Mouse (Mus musculus) 416B (cell line): ENCODE measurements around the gene Tbc1d1.
A peak's percentile ranks its signal among the peaks of the same experiment; 100 is the strongest.

Experiments
- DNase-seq: peaks from one replicate; pipeline ENCODE4 v3.0.0; 2011; ENCODE audit warnings: low read depth

Tbc1d1 gene

DNA sequence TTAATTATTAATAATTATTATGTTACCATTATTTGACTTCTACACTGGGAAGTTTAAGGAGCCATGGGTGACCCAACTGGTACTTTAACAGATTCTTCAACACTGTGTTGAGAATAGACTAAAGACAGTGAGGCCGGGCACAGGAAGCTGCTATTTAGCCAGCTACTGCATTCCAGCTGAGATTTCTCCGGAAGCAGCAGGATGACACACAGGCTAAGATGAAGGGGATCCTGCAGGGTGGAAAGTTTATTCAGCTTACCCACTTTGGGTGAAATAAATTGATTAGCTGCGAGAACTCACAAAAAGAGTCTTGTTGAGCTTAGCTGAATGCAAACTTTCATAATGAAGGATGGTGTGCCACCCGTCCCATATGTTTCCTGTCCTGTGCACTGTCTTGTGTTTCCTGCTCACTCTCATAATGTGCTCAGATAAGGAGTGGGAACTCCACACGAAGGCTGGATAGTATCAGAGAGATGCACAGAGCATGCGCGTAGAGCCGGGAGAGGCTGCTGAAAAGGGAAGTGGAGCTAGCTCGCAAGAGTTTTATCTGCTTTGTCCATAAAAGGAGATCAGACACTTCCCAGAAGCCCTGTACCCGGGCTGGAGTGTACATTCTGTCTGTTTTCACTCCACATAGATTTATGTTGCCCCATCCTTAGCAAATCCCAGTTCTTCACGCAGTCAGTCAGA lies at the start of gene Tbc1d1:
Gene Tbc1d1 (plus strand): TSS at position 445 of the 690 bp plus-strand sequence.
- peak; percentile 90 for DNase-seq

DNA sequence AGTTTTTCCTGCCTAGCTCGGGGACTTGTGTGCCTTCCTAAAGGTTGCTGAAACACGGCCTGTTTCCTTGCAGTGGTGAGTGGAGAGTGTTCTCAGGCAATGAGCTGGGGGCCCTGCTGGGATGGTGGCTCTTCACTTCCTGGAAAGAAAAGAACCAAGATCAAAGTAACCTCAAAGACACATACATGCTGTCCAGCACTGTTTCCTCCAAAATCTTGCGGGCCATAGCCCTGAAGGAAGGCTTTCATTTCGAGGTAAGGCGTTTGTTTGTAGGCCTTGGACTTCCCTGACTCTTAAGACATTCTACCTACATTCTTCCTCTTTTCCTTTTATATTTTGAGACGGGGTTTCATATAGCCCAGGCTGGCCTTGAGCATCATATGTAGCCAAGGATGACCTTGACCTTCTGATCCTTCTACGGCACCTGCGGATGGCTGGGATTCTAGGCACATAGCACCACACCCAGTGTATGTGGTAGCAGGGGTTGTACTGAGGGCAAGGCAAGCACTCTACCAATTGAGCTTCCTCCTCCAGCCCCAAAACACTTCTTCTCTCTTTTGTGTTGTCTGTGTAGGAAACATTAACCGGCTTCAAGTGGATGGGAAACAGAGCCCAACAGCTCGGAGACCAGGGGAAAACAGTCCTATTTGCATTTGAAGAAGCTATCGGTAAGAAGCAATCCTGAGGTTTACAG lies 48.4 kb upstream of the Tbc1d1 start:
- no peak for DNase-seq

DNA sequence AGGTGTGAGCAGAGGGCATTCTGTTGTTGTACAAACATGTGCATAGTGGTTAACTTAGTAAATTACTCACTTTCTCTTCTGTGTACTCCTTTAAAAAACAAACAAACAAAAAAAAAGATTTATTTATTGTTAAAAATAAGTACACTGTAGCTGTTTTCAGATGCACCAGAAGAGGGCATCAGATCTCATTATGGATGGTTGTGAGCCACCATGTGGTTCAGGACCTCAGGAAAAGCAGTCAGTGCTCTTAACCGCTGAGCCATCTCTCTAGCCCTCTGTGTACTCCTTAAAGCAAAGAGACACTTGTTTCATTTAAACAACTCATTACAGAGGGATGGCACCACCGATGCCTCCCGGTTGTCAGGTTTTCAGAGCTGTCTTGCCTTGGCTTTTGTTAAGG lies 46.9 kb upstream of the Tbc1d1 start:
- DNase-seq, result peak; percentile 45

DNA sequence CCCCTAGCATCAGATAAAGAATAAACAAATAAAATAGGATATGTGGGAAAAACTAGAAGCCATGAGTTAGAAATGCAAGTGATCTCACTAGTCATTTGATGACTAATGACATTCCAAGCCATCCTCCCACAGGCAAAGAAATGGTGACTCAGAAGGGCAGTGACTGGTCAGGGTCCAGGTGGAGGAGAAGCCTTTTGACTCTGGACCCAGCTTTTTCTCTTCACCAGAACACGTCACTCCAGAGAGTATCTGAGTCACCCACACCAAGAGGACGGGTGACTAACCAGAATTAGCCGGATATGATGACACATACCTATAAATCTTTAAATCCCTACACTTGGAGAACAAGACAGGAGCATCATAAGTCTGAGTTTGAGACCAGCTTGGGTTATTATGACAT lies 43.7 kb upstream of the Tbc1d1 start:
- DNase-seq, result peak; percentile 83

DNA sequence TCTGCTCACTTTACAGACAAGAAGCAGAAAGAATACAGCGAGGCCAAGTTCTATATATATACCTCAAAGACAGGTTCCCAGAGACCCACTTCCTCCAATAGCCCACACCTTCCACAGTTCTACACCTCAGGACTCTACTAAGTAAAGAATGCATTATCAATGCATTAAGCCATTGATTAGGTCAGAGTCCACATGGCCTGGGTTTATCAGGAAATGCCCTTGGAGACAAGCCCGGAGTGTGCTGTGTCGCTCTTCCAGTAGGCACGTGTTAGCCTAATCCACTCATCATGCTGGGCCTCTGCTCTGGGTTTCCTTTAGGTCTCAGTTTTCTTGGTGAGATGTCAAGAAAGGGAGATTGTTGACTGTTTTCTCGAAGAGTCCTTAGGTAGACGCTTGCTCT lies 41.9 kb upstream of the Tbc1d1 start:
- DNase-seq, result no peak

DNA sequence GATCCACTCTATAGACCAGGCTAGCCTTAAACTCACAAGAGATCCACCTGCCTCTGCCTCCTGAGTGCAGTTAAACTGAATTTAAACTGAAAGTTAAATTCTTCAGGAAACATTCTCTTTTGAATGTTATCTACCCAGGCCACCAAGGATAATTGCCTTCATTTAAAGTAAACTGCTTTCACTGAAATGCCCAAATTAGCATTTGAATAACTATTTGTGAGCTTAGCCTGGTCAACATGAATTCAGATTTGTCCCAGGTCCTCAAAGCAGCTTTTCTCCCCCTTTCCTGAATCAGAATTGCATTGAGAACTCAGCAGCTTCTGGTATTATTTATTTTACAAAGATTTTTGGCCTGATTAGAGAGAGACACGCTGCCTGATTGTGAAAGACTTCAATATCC lies 38.9 kb upstream of the Tbc1d1 start:
- no peak for DNase-seq

DNA sequence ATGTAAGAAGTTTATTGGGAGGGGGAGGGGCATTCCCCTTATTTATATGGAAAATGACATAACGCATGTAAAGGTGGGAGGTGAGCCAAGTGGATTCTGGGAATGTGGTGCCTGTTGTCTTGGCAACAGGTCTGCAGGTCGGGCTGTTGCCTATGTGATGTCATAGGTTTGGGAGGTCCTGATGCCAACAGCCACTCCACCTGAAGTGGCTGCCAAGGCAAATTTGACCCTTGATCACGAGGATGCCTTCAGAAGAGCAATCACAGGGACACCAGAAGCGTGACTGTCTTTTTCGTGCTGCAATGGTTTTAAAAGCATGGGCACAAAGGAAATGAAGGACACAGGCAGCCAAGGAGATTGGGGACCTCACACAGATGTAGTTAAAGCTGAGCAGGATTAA lies 30.3 kb upstream of the Tbc1d1 start:
- no peak for DNase-seq

DNA sequence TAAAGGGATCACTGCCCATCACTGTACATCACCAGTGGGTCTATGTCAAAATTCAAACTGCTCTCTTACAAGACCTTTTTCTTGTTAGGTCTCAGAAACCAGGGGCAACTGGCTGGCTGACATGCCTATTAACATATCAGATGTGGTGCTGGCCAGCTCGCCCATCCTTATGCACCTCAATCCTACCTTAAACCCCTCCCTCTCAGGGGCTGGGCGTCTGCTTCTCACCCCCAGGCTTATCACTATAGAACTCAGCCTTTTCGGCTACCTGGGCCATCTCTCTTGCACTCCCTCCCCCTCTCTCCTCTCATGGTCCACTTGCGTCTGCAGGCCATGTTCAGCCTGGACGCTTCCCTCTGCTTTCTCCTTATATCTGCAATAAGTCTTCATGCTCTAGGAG lies 24.6 kb upstream of the Tbc1d1 start:
- no peak for DNase-seq

DNA sequence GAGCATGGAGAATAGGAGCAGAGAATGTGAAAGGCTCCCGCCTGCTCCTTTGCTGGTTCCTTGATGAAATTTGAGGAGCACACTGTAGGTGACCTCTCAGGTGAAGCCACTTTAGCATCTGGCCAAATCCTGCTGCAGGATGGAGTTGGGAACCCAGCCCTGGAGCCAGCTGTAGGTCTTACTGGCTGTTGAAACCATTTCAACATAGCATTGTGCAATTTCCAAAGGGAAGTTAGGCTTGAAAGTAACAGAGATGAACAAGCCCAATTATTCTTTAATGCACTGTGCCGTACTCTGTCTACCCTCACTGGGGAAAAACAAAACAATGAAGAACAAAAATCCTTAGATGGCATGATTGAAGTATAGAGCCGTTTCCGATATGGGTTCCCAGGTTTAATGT lies 22.2 kb upstream of the Tbc1d1 start:
- peak; percentile 56 for DNase-seq

DNA sequence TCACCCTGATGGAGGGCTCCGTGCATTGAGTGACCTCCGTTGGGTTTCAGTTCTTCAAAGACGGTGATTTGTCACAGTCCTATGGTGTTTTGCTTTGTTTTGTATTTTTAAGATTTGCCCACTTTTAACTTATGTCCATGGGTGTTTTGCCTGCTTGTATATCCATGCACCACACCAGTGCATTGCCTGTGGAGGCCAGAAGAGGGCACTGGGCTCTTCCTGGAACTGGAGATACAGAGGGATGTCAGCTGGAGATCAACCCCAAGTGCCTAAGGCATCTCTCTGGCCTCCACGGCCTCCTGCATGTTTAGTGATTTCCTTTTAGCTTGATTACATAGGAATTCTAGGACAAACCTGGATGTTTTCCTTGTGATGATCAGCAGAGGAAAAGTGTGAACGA lies 19.8 kb upstream of the Tbc1d1 start:
- peak; percentile 69 for DNase-seq

DNA sequence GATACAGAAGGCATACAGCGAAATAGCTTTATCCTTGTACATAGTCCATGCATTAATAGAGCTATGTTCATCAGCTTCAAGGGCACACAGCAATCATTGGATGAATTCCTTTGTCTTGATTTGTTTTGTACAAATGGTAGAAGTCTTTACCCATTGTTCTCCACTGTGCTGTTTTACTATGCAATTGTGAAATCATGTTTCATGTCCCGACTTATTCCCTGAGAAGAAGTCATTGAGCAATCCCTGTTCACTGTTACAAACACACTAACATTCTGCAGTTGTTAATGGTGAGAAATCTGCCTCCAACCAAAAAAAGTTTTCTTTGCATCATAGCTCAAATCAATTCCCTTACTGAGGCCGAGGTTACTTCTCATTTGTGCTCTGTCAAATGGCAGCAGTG lies 15.9 kb upstream of the Tbc1d1 start:
- peak; percentile 39 for DNase-seq

DNA sequence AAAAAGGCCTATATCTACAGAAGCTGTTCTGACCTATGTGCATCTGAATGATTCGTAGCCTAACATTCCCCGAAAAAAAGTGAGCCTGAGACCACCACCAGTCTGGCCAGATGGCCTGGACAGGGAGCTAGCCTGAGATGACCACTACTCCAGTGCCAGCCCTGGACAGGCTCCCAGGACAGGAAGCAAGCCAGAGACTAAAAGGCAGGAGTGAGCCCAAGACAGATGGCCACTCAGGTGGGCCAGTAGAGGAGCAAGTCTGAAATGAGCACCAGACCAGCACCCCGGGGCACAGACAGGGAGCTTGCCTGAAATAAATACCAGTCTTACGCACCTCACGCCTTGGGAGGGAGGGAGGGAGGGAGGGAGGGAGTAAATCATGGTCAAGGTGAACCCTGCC lies 11.8 kb upstream of the Tbc1d1 start:
- DNase-seq, result no peak

DNA sequence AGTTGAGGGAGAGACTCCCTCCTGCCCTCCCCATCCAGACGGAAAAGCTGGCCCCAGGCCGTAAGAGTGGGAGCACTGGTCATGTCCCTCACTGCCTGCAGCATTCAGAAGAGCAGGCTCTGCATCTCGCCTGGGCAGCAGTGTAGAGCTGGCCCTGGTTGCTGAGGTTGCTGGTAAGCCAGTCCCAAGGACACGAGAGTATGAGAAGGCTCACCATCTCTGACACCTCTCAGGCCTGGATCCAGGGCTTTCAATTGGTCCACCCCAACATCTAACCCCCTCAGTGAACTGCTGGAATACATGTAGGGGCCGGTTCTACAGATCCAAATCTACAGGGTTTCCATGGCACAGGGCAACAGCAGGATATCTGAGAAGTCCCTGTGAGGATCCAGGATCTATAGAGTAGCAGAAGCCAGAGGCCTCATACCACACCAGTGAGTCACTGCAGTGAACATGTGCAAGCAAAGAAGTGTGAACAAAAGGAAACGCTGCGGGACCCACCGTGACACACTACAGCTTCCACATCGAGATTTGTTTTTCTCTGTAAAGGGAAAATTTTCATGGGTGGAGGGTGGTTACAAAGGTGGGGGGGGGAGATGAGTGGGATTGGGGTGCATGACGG lies 9.6 kb upstream of the Tbc1d1 start:
- DNase-seq, result no peak

DNA sequence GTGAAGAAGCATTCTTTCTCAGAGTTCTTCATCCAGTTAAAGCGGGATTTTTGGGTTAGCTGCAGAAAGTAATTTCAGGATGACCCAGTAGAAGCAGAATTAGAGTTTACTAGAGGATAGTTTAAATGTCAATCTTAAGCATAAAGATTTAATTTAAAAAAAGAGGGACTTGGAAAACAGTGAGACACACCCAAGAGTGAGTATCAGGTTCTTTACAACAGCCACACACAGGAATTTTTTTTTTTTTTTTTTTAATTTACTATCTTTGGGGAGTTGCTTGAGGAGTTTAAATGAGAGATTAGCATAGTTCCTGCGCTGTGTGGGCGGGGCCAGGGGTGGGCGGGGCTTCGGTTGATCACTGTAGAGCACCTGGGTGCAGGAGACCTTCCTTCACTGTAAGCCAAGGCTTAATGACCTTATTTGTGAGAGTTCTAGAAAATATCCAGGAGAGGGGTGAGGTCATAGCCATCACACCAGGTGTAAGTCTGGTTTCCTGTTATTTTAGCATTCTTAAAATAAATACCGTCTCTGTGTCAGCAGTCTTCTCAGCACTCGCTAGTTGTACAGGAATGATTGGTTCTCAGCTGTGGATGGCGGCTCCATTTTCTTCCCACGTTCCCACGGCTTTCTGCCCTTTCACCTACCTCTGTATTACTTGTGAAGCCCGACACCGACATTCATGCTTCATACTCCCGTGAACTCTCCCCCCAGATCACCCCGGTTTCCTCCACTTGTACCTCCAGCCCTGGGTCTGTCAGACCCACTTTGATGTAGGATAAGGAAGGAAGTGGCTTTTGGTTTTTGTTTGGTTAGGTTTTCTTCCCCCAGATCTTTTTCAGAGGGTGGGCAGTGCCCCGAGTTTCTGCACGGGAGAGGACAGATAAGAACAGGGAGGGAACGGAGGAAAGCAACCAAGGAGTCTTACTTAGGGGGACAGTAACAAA lies 6.6 kb upstream of the Tbc1d1 start:
- peak; percentile 82 for DNase-seq

DNA sequence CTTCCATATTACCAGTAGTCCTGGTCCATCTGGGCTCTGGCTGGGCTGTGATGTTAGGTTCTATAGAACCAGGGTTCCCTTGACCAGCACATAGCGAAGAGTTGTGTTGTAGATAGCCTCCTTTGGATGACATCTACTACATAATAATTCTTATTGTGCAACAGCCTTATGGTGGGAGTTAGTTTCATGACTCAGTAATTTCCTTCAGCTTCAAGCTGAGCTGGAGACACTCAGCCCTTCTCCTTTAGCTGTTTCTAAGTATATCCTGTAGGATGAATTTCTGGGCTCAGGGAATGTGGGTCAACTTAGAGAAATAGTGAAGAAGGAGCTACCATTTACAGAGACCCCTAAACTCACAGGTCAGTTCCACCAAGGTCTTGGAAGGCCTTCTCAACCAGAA lies 2.8 kb upstream of the Tbc1d1 start:
- DNase-seq, result peak; percentile 41

DNA sequence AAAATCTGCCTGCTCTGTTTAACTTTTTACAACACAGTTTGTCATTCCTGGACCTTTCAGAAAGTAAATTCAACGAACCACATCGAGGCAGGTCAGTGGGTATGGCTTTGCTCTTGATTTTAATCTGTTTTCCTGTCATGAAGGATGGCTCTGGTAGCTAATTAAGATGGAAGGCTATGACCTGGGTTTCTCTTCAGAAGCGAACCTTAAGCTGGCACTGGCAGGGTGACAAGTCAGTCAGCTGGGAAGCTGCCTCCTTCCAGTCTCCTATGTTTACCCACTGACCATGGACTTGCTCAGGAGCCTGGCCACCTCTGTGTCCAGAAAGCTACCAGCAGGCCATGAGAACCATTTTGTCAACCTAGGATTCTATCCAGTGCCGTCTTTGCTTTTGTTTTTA lies 474 bp downstream of the Tbc1d1 start:
- no peak for DNase-seq

DNA sequence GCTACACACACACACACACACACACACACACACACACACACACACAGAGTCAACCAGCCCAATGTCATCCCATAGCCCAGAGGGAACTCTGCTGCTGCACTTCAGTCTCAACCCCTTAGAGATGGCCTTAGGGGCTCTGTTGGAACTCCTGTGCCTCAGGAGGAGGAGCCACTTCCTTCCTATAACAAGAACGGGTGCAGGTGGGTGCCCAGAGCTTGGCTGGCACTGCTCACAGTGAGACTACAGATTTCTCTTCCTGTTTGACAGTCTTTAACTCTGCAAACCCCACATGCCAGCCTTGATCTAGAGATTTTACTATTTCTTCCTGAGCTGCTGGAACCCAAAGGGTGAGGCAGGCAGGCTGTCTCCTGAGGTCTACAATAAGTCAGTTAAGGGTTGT lies 1.8 kb downstream of the Tbc1d1 start:
- DNase-seq, result peak; percentile 42

DNA sequence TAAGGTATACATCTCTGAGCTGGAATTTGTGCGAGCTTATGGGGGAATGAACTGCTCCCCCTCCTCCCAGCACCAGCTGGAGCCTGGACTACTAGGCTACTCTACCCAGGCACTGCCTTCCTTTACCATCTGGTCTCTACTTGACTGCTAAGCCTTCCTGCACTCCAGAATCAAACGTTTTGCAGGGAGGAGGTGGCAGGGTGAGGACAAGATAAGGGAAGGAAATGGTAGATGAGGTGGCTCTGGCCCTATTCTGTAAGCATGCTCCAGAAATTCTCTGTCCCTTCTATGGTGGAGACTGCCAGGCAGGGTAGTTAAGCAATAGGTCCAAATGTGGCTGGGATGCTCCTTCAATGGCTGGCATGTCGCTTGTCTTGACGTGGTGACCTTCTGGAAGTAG lies 2.4 kb downstream of the Tbc1d1 start:
- no peak for DNase-seq

DNA sequence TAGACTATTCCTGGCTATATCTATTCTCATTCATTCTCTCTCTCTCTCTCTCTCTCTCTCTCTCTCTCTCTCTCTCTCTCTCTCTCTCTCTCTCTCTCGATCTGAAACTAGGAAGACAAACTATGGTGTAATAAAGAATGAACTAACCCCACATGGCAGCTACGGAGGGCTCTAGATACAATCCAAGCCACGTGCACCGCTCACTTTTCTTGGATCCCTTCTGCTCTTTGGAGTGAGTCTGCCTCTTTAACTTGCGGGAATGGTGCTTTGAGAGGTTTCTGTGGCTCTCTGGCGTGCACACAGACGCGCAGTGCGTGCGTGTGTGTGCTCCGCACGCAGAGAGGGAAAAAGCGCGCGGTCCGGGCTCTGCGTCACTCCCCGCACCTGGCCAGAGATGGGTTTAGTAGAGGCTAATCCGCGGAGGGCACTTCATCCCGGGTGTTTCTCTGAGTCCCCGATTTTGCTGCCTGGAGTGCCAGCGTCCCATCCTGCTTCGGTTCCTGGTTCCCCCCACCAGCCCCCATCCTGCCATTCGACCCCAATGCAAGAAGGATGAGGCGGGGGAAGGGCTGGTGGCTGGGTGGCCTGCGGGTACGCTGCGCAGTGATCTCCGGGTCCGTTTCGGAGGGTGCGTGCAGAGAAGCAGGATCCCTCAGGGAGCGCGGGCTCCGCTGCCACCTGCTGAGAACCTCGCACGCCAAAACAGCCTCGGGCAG lies 3.1 kb downstream of the Tbc1d1 start:
- no peak for DNase-seq

DNA sequence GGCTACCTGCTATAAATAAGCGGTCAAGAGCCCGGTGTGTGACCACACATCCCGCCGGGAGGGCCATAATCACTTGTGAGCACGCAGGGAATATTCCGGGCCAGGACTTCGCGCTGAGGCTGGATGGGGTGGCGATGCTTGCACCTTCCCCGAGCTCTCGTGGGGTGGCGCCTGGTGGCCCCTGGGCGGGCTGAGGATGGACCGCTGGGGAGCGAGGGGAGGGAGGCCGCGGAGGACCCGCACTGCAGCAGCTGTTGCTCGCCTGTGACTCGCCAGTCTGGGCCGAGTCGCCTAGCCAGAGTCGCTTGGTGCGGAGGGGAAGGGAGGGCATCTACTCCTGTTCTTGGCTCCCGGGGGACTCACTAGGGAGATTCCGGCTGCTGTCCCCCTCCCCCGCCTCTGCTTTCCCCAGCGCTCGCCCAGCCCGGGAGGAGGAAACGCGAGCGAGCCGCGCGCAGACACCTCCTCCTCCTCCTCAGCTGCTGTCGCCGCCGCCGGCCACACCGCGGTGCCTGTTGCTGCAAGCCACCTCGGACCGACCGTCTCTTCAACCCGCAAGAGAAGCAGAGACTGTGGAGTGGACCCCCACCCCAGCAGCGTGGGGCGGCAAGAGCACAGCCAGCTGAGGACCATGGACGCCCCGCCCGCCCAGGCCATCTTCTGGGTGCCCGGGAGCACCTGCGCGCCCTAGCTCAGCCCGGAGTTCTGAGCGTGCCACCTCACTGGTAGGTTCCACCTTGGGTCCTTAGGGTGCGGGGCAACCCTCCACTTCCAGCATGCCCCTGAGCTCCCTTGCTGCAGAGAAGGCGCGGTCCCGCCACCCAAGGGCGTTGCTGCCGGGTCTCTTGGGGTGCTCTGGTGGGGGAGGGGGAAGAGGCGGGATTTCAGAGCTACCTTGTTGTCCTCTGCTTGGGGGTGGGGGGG lies 3.9 kb downstream of the Tbc1d1 start:
- DNase-seq, result peak; percentile 65
